Mouse (Mus musculus): ENCODE measurements around the gene Slc6a19. TPM values are rescaled to one million over a fixed set of nuclear protein-coding genes. Genes with fewer than 3 reads are reported as not detected.
"Not testable (repeated sequence)": the region's sequence is repeated elsewhere in the genome, so short reads cannot be mapped to it uniquely, and the experiment has no call there.

Slc6a19 gene
- total RNA-seq, 1 experiment from 2014 or later, result 0.09 TPM

GRCm38 (mm10) chr13:73714020-73714419, 9.4 kb upstream of the Slc6a19 start:
- ATAC-seq (replicated peaks; ENCODE audit: low read depth, poor library complexity, severe bottlenecking), result peak; percentile 84

- ATAC-seq (replicated peaks; ENCODE audit: low read depth, poor library complexity, severe bottlenecking), result no peak
Observed at GRCm38 (mm10) chr13:73713204-73713603, 8.5 kb upstream of the Slc6a19 start.

GRCm38 (mm10) chr13:73712228-73712627, 7.6 kb upstream of the Slc6a19 start:
- no peak for ATAC-seq (replicated peaks; ENCODE audit: low read depth, poor library complexity, severe bottlenecking)

- ATAC-seq (replicated peaks; ENCODE audit: low read depth, poor library complexity, severe bottlenecking), result no peak
Observed at GRCm38 (mm10) chr13:73711803-73712202, 7.1 kb upstream of the Slc6a19 start.

- no peak for ATAC-seq (replicated peaks; ENCODE audit: low read depth, poor library complexity, severe bottlenecking)
Observed at GRCm38 (mm10) chr13:73711221-73711620, 6.6 kb upstream of the Slc6a19 start.

- no peak for ATAC-seq (replicated peaks; ENCODE audit: low read depth, poor library complexity, severe bottlenecking)
Observed at GRCm38 (mm10) chr13:73709491-73709890, 4.8 kb upstream of the Slc6a19 start.

GRCm38 (mm10) chr13:73703486-73703885, 1.2 kb downstream of the Slc6a19 start:
- not testable (repeated sequence) for ATAC-seq (replicated peaks; ENCODE audit: low read depth, poor library complexity, severe bottlenecking)

GRCm38 (mm10) chr13:73702776-73703175, 1.9 kb downstream of the Slc6a19 start:
- ATAC-seq (replicated peaks; ENCODE audit: low read depth, poor library complexity, severe bottlenecking), result peak; percentile 58

GRCm38 (mm10) chr13:73701161-73701883, 3.3 kb downstream of the Slc6a19 start:
- ATAC-seq (replicated peaks; ENCODE audit: low read depth, poor library complexity, severe bottlenecking), result no peak

- no peak for ATAC-seq (replicated peaks; ENCODE audit: low read depth, poor library complexity, severe bottlenecking)
Observed at GRCm38 (mm10) chr13:73700554-73700953, 4.1 kb downstream of the Slc6a19 start.

GRCm38 (mm10) chr13:73699714-73700113, 5.0 kb downstream of the Slc6a19 start:
- ATAC-seq (replicated peaks; ENCODE audit: low read depth, poor library complexity, severe bottlenecking), result no peak

- no peak for ATAC-seq (replicated peaks; ENCODE audit: low read depth, poor library complexity, severe bottlenecking)
Observed at GRCm38 (mm10) chr13:73696529-73696928, 8.1 kb downstream of the Slc6a19 start.

GRCm38 (mm10) chr13:73694972-73695371, 9.7 kb downstream of the Slc6a19 start:
- no peak; the same call in 1 of the 2 replicates for ATAC-seq (replicated peaks; ENCODE audit: low read depth, poor library complexity, severe bottlenecking)

GRCm38 (mm10) chr13:73693333-73693732, 11.3 kb downstream of the Slc6a19 start:
- no peak for ATAC-seq (replicated peaks; ENCODE audit: low read depth, poor library complexity, severe bottlenecking)

GRCm38 (mm10) chr13:73692249-73692868, 12.3 kb downstream of the Slc6a19 start:
- peak; percentile 97 for ATAC-seq (replicated peaks; ENCODE audit: low read depth, poor library complexity, severe bottlenecking)

GRCm38 (mm10) chr13:73688934-73689333, 15.7 kb downstream of the Slc6a19 start:
- no peak for ATAC-seq (replicated peaks; ENCODE audit: low read depth, poor library complexity, severe bottlenecking)

GRCm38 (mm10) chr13:73687601-73688000, 17.1 kb downstream of the Slc6a19 start:
- no peak for ATAC-seq (replicated peaks; ENCODE audit: low read depth, poor library complexity, severe bottlenecking)

GRCm38 (mm10) chr13:73685502-73685901, 19.2 kb downstream of the Slc6a19 start:
- no peak for ATAC-seq (replicated peaks; ENCODE audit: low read depth, poor library complexity, severe bottlenecking)

- ATAC-seq (replicated peaks; ENCODE audit: low read depth, poor library complexity, severe bottlenecking), result no peak
Observed at GRCm38 (mm10) chr13:73684412-73684811, 20.3 kb downstream of the Slc6a19 start.

GRCm38 (mm10) chr13:73683682-73684081, 21.0 kb downstream of the Slc6a19 start:
- peak; percentile 84 for ATAC-seq (replicated peaks; ENCODE audit: low read depth, poor library complexity, severe bottlenecking)

GRCm38 (mm10) chr13:73682226-73682625, 22.4 kb downstream of the Slc6a19 start:
- no peak for ATAC-seq (replicated peaks; ENCODE audit: low read depth, poor library complexity, severe bottlenecking)

GRCm38 (mm10) chr13:73680394-73680793, 24.3 kb downstream of the Slc6a19 start:
- ATAC-seq (replicated peaks; ENCODE audit: low read depth, poor library complexity, severe bottlenecking), result peak; percentile 13; the same call in 1 of the 2 replicates

Measured in common myeloid progenitor, adult 5-6 weeks (primary cell).